Mouse (Mus musculus) T-cell, adult 2 months (primary cell): Measurements from ENCODE around the gene Smim24.

ENCODE experiments used
- DNase-seq: peaks from one replicate; pipeline ENCODE4 v3.0.0; 2022; ENCODE audit warnings: low spot score

The Smim24 gene

GRCm38 (mm10) chr10:81390678-81390965, 2.2 kb upstream of the Smim24 start:
- DNase-seq = no peak

- DNase-seq = no peak
These were observed 581 bp upstream of the Smim24 start for GRCm38 (mm10) chr10:81392270-81392669.

GRCm38 (mm10) chr10:81393456-81394063, 709 bp downstream of the Smim24 start:
- DNase-seq = no peak

DNA sequence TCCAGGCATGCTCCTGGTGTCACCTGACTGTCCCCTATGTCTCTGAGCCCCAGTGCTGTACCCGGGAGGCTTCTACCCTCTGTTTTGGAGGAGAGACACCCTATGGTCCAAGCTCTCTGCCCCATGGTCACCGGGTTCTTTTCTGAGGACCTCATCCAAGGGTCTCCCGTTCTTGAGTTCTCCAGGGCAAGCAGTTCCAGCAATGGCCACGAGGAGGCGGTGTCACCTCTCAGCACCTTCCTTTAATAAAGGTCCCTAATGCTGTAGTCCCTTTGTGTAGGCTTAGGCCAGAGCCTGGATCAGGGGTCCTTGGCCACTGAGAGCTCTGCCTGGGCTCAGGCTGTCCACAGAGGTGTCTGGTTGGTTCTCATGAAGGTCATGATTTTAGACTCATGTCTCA, 2.3 kb downstream of the Smim24 start:
- peak; percentile 60 for DNase-seq

- DNase-seq = no peak
These were observed 3.0 kb downstream of the Smim24 start for GRCm38 (mm10) chr10:81395865-81396264.

DNA sequence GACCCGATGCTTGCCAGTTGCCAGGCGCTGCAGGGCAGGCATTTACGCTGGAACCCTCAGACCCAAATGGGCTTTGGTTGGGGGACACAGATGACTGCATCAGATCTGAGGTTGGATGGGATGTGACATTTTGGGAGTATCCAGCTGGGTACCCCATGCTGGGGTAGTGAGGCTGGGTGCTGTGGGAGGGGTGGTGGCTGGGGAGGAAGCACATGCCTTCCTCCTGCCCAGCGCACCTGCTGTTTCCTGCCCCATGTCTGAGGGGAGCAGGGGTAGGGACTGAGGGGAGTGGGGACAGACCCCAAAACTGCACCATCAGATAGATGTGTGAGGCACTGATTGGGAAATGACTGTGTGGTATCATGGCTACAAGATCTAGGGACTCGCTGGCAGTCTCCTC, 3.9 kb downstream of the Smim24 start:
- DNase-seq = no peak

DNA sequence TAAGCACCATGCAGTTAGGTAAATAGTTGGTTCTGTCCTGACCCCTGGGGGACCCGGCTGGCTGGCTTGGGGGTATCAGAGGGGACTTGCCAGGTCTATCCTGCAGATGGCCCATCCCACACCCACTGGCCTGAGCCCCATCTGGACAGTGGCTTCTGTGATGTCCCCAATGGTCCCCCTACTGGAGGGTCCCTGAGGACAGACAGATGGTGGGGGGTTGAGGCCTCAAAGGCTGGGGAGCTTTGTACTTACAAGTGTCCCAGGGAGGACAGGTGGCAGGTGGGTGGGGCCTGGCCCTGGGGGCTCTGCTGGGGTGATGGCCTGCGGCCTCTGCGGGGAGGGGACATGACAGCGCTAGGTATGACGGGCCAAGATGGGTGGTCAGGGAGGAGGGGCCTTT, 6.4 kb downstream of the Smim24 start:
- no peak for DNase-seq

DNA sequence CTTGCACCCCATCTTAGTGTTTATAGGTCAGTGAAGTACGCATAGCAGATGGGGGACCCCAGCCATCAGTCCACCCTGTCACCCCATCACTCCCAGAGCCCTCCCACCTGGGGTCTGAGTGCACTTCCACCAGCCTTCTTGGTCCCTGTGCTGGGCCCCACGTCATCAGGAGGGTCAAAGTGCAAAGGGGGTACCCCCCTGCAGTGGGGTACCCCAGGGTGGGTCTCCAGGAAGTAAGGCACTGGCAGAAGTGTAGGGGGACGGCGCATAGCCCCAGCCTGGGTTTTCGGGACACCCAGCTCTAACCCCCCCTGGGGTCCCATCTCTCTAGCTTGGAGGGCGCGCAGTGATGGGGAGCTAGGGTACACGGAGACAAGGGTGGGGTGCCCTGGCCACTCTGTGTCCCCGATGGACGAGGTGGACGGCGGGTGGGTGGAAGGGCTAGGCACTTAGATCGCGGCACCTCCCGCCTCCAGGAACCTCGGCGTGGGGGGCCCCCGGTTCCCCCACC, 7.0 kb downstream of the Smim24 start:
- DNase-seq = no peak

DNA sequence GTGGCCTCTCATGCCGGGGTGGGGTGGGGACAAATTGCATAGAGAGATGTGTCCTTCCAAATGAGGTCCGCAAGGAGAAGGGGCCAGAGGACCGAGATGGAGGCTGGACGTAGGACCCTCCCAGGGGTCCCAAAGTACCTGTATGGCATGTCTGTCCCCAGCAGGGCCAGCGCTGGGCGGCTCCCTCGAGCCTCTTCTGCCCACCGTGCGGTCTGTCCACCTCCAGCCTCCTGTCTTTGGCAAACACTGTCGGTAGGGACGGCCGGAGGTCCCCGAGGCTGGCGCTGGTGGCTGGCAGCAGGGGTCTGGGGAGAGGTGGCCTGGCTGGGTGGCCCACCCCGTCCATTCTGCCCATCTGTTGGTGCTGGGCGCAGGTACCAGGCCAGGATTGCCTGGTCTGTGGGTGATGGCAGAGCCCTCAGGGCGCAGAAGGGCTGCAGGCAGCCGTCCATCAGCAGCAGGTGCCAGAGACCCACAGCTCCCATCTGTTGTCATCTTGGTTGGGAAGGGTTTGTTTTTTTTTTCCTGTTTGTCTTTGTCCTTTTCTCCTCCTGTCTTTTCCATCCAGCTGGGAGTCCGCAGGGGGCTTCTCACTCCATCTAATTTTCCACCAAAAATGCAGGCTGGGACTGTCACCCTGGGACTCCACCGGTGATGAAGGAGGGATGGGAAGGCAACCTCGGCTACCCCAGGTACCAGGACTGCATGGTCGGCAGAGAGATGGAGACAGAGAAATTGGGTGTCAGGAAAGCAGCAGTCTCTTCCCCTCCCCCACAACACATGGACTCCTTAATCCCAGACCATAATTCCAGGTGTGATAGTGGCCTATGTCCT, 7.7 kb downstream of the Smim24 start:
- DNase-seq = no peak

GRCm38 (mm10) chr10:81401205-81401520, 8.3 kb downstream of the Smim24 start:
- no peak for DNase-seq

DNA sequence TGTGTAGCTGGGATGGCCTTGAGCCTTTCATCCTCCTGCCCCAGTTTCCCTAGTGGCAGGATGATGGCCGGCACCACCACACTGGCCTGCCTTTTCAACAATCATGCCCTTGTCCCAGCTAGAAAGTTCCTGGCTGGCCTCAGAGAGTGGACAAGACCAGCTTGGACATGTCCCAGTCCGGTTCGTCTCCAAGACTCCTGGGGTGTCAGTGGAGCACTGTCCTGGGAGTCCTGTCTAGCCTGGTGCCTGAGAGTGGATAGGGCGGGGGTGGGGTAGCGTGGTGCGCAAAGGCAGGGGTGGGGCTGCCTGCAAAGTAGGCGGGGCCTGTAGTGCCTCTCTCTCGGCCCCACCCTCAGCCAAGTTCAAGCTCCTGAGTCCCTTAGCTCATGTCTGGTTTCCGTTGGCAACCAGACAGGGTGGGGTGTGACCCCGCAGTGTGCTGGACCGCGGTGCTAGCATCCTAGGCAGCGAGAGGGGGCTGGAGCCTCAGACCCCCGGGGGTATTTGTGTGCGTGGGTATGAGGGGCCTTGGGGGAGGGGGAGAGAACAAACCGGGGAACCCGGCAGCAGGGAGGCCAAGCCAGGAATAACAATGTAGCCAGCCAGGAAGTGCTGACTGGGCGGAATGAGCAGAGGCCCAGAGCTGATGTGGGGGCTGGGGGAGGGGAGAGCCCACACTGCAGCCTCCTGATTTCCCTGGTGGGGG, 8.8 kb downstream of the Smim24 start:
- DNase-seq = no peak

GRCm38 (mm10) chr10:81402227-81402765, 9.4 kb downstream of the Smim24 start:
- DNase-seq = no peak

- DNase-seq = no peak
These were observed 10.7 kb downstream of the Smim24 start for GRCm38 (mm10) chr10:81403511-81403910.

DNA sequence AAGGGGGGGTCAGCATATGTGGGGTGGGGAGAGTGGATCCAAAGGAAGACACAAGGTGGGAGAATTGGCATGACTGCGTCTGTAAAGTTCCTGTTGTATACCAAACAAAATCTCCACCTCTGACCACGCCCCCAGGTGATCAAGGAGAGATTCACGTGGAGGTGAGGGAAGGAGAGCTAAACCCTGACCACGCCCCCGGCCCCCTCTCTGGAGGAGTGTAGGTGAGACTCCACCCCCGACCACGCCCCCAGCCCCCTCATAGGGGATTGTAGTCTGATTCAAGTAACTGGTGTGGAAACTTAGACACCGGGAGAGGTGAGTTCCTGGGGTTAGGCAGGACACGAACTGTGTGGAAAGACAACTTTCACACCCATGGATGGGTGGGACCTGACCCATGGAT, 11.2 kb downstream of the Smim24 start:
- no peak for DNase-seq

DNA sequence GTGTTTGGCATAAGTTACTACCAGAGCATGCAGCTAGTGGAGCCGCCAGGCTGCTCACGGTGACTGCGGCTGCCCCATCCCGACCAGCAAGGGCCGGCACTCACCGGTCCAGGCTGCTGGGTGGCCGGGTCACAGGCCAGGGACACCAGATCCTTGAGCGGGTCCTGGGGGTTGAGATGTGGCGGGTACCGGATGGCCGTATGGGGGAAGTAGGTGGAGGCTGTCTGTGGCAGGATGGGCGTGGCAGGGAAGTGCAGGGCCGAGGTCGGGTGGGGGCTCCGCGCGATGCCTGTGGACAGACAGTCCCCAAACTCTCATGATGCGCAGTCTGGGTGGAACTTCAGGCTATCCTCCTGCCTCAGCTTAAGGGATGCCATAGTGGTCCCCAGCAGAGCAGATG, 11.9 kb downstream of the Smim24 start:
- DNase-seq = peak; percentile 29

- DNase-seq = peak; percentile 70
These were observed 12.8 kb downstream of the Smim24 start for GRCm38 (mm10) chr10:81405588-81406201.

DNA sequence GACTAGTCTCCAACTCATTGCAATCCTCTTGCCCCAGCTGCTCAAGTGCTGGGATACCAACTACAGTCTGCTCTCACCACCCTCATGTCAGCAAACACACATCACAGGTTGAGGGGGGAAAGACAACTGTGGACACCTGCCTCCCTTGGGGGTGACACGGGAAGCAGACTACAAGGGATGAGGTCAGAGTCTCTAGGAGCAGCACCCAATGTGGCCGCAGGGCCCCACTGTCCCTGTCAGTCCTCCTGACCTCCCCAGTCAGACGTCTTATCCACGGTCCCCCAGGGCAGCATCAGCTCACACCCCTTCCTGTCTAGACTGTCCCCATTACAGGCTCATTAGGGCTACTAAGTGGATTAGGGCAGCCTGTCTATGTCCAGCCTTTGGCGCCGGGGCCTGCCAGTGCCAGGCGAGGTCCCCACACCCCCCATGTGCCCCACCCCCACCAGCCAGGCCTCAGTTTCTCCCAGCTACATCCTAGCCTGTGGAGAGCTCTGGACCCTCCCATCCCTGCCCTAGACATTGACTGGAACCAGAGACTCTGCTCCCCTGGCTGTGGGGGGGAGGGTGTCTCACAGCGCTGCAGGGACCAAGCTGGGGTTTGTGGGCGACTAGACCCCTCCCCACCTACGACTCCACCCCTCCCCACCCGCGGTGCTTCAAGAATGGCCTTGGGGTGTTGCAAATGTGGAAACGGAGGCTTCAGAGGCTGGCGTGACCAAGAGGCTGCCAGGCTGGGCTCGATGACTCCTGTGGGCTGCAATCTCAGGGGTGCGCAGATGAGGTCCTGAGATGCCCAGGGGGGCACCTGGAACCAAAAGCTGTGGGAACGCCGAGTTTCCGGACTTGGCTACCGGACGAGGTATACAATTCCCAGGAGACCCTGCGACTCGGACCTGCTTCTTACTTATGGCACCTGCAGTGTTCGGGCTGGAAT, 13.9 kb downstream of the Smim24 start:
- DNase-seq = no peak

- DNase-seq = peak; percentile 67
These were observed 14.9 kb downstream of the Smim24 start for GRCm38 (mm10) chr10:81407539-81408423.

DNA sequence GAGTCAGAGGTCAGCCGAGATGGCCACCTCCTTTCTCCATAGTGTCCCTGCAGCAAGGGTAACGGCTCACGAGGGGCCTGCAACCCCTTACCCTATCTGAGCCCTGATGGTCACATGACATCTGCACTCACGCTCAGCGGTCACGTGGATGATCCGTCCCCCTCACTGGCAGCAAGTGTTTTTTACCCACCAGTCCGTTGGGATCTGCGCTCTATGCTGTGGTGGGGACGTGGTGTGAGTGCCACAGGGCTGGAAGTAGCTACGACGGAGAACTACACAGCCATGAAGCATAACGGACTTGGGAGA, 15.5 kb downstream of the Smim24 start:
- no peak for DNase-seq

DNA sequence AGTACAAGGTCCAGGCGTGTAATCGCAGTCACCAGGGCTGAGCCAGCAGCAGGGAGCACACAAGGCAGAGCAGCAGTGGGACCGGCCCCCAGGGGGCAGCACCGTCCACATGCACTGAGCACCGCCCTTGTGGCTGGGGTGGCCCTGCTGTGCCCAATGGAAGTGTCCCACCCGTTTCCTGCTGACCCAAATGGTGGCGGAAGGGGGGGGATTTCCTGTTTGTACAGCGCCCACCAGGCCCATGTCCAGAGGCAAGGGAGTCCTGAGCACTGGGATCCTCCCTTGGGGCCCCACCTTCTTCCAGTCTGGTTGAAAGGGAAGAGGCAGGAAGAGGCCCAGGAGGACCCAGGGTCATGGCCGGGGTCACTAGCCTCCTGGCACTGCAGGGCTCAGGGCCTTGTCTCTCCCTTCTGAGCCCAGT, 16.0 kb downstream of the Smim24 start:
- peak; percentile 62 for DNase-seq

DNA sequence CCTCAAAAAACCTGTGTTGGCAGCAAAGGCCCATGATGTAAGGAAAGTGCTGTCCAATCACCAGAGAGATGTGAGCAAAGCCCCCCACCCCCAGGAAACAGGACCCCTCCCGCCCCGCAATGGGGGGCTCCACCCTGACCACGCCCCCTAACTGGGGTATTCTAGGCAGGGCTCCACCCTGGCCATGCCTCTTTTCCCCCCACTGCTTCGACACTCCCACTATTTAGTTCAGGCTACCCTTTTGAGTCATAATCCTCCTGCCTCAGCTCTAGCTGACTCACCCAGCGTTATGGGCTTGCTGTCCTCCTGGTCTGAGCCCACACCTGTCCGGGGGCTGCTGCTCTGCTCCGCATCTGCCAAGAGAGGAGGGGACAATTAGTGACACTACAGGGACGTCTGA, 16.5 kb downstream of the Smim24 start:
- no peak for DNase-seq
